Mouse (Mus musculus): ENCODE data around the gene Ccdc134. TPM values are rescaled to one million over a fixed set of nuclear protein-coding genes. Genes with fewer than 3 reads are reported as not detected.

Ccdc134 gene
- total RNA-seq, 2 experiments from 2014 or later, result 7.4 to 10.2 TPM

DNA sequence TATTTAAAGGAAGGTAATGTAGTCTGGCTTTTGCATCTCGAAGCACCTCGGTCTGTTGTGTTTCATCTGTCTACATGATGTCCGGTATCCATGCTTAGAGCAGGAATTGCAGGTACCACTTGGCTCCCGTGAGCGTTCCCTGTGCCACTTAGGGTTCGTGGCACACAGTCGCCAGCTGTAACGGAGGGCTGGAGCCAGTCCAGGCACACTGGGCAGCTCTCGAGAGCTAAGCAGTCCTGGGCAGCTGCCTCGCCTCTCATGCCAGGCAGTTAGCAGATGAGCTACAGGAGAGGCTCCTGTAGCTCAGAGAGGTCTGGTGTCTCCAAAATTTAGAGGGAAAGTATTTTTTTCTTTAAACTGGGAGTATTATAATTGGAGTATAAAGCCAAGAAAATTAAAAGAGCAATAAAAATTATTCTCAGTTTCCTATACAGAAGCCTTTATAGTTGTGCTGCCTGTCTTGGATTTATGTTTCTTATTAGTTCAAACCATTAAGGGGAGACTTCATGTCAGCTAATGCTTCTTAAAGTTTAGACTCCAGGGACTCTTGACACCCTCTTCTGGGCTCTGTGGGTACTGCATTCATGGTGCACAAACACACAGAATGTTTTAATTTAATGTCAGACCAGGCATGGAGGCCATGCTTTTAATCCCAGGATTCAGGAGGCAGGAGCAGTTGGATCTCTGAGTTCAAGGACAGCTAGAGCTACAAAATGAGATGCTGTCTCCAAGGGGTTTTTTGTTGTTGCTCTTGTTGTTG, 60.9 kb downstream of the Ccdc134 start:
- DNase-seq (ENCODE audit: extremely low spot score in 1 of 2, low spot score in 2 of 2), result no peak
- intact Hi-C loops (cut with DNase I), result no loop called here

Other genes with a start within 250 kb of the Ccdc134 start
- gene Polr3h, start 201.7 kb upstream of the Ccdc134 start, total RNA-seq (2021), result 10 to 100 TPM; 44.8 to 55.0 TPM
- 100 to 1,000 TPM; 154 to 156 TPM for gene Csdc2, start 191.2 kb upstream of the Ccdc134 start, total RNA-seq (2021)
- gene Pmm1, start 167.0 kb upstream of the Ccdc134 start, total RNA-seq (2021), result 100 to 1,000 TPM; 177 TPM
- gene 1700029P11Rik, start 147.4 kb upstream of the Ccdc134 start, total RNA-seq (2021), result not detected
- 10 to 100 TPM; 27.9 to 29.9 TPM for gene Xrcc6, start 140.1 kb upstream of the Ccdc134 start, total RNA-seq (2021)
- 10 to 100 TPM; 91.9 to 93.6 TPM for gene Desi1, start 94.1 kb upstream of the Ccdc134 start, total RNA-seq (2021)
- 100 to 1,000 TPM; 101 to 109 TPM for gene Snu13, start 80.3 kb upstream of the Ccdc134 start, total RNA-seq (2021)
- not detected for gene 4930407I10Rik, start 68.8 kb upstream of the Ccdc134 start, total RNA-seq (2021)
- gene Mei1, start 57.9 kb upstream of the Ccdc134 start, total RNA-seq (2021), result under 1 TPM; 0.32 to 0.39 TPM
- gene Srebf2, start 19.3 kb downstream of the Ccdc134 start, total RNA-seq (2021), result 100 to 1,000 TPM; 202 to 204 TPM
- 1 to 10 TPM; 3.1 to 3.5 TPM for gene Shisa8, start 84.9 kb downstream of the Ccdc134 start, total RNA-seq (2021)
- under 1 TPM; 0.30 to 0.73 TPM for gene Tnfrsf13c, start 96.4 kb downstream of the Ccdc134 start, total RNA-seq (2021)
- 1 to 10 TPM; 4.5 to 4.8 TPM for gene Cenpm, start 116.8 kb downstream of the Ccdc134 start, total RNA-seq (2021)
- 10 to 100 TPM; 83.1 to 87.6 TPM for gene 1500009C09Rik, start 124.5 kb downstream of the Ccdc134 start, total RNA-seq (2021)
- 100 to 1,000 TPM; 512 to 519 TPM for gene Sept3, start 147.0 kb downstream of the Ccdc134 start, total RNA-seq (2021)
- gene Wbp2nl, start 171.0 kb downstream of the Ccdc134 start, total RNA-seq (2021), result not detected
- 10 to 100 TPM; 34.5 to 41.0 TPM for gene Naga, start 211.0 kb downstream of the Ccdc134 start, total RNA-seq (2021)
- 1 to 10 TPM in 1 of 2 experiments, under 1 TPM in 1; 0.69 to 2.4 TPM for gene Pheta2, start 211.0 kb downstream of the Ccdc134 start, total RNA-seq (2021)
- gene Smdt1, start 211.0 kb downstream of the Ccdc134 start, total RNA-seq (2021), result 100 to 1,000 TPM; 130 to 139 TPM
- 100 to 1,000 TPM; 167 to 200 TPM for gene Ndufa6, start 226.4 kb downstream of the Ccdc134 start, total RNA-seq (2021)

Measured in left cerebral cortex, postnatal 10 days (tissue).